Mouse (Mus musculus) limb, embryonic 13.5 days (tissue): ENCODE results near the gene Lgals1. TPM values are rescaled to one million over a fixed set of nuclear protein-coding genes. Genes with fewer than 3 reads are reported as not detected.

Experiments used
- microRNA-seq: library from miRNA; unstranded; fragments of <30 nt; microRNA quantifications from one replicate; pipeline ENCODE4, GENCODE M21; 2016
- polyA plus RNA-seq: library from polyadenylated mRNA; unstranded; fragments of >200 nt; fragmentation: Nextera tagmentation; extraction: Ambion mirVana; gene quantifications from 2 replicates; pipeline ENCODE4 v1.2.1, GENCODE M21; 2015

The Lgals1 gene
- polyA plus RNA-seq, 1 experiment from 2014 or later, result 1,866 TPM

Small RNAs within 50 kb of the gene (microRNA-seq; reads per million reads assigned to microRNA genes)
- not detected for gene Mir6955

Other genes starting within 250 kb of the Lgals1 start
- gene Elfn2, start 208.0 kb upstream of the Lgals1 start, polyA plus RNA-seq, result 0.05 and 0.11 TPM in 2 replicates
- 14.1 and 15.0 TPM in 2 replicates for gene Mfng, start 153.2 kb upstream of the Lgals1 start, polyA plus RNA-seq
- gene Card10, start 123.7 kb upstream of the Lgals1 start, polyA plus RNA-seq, result 3.0 TPM in 2 replicates
- 17.9 and 19.1 TPM in 2 replicates for gene Cdc42ep1, start 84.1 kb upstream of the Lgals1 start, polyA plus RNA-seq
- 0.47 and 0.53 TPM in 2 replicates for gene Lgals2, start 71.2 kb upstream of the Lgals1 start, polyA plus RNA-seq
- 42.0 and 46.5 TPM in 2 replicates for gene Gga1, start 49.5 kb upstream of the Lgals1 start, polyA plus RNA-seq
- gene Gm49510, start 27.1 kb upstream of the Lgals1 start, polyA plus RNA-seq, result 0.34 and 0.71 TPM in 2 replicates
- gene Sh3bp1, start 27.0 kb upstream of the Lgals1 start, polyA plus RNA-seq, result 43.7 and 51.3 TPM in 2 replicates
- 19.1 and 20.3 TPM in 2 replicates for gene Pdxp, start 12.8 kb upstream of the Lgals1 start, polyA plus RNA-seq
- 55.7 and 60.0 TPM in 2 replicates for gene Nol12, start 8.2 kb downstream of the Lgals1 start, polyA plus RNA-seq
- gene Triobp, start 21.0 kb downstream of the Lgals1 start, polyA plus RNA-seq, result 42.0 and 50.2 TPM in 2 replicates
- 558 and 589 TPM in 2 replicates for gene H1f0, start 101.7 kb downstream of the Lgals1 start, polyA plus RNA-seq
- gene Galr3, start 115.2 kb downstream of the Lgals1 start, polyA plus RNA-seq, result not detected in 2 replicates
- 51.9 and 52.8 TPM in 2 replicates for gene Ankrd54, start 136.2 kb downstream of the Lgals1 start, polyA plus RNA-seq
- gene Eif3l, start 148.5 kb downstream of the Lgals1 start, polyA plus RNA-seq, result 221 and 229 TPM in 2 replicates
- gene Micall1, start 182.2 kb downstream of the Lgals1 start, polyA plus RNA-seq, result 8.9 and 10.6 TPM in 2 replicates
- gene Polr2f, start 214.3 kb downstream of the Lgals1 start, polyA plus RNA-seq, result 293 and 294 TPM in 2 replicates
- 5.6 and 7.5 TPM in 2 replicates for gene 1700088E04Rik, start 214.5 kb downstream of the Lgals1 start, polyA plus RNA-seq
- 5.9 and 6.3 TPM in 2 replicates for gene Sox10, start 238.5 kb downstream of the Lgals1 start, polyA plus RNA-seq